Mouse (Mus musculus) activated CD4-positive, CD25-positive, alpha-beta regulatory T cell, adult 9 weeks (primary cell): ENCODE data around the gene Mpp1. TPM values are rescaled to one million over a fixed set of nuclear protein-coding genes. Genes with fewer than 3 reads are reported as not detected.

Experiments
- polyA plus RNA-seq: library from polyadenylated mRNA; unstranded; fragments of 100-300 nt; shearing (Covaris generic); gene quantifications from one replicate; pipeline ENCODE4 v1.2.1, GENCODE M21; 2017

Gene Mpp1
- 144 TPM for polyA plus RNA-seq

GRCm38 (mm10) chrX:75130467-75131160 lies at the start of gene Mpp1:
Gene Mpp1 (minus strand): TSS chrX:75131016.

GRCm38 (mm10) chrX:75163670-75164069 lies 32.9 kb upstream of the Mpp1 start, which contains the start of gene Smim9:
Gene Smim9 (minus strand): TSS chrX:75163770.

GRCm38 (mm10) chrX:75095369-75096162 lies 35.2 kb downstream of the Mpp1 start, which contains the start of gene Dkc1:
Gene Dkc1 (plus strand): TSS chrX:75095854.

GRCm38 (mm10) chrX:75084774-75085508 lies 45.9 kb downstream of the Mpp1 start, which contains the start of gene Gab3:
Gene Gab3 (minus strand): TSS chrX:75085458.

Other genes with a start within 250 kb of the Mpp1 start
- 9.5 TPM for gene Gab3, start 45.6 kb downstream of the Mpp1 start, polyA plus RNA-seq
- gene Dkc1, start 35.2 kb downstream of the Mpp1 start, polyA plus RNA-seq, result 126 TPM
- gene Smim9, start 32.8 kb upstream of the Mpp1 start, polyA plus RNA-seq, result not detected